14 mouse cellular contexts compared by ENCODE assay signal in genomic region chr10:84230011-84230781, GRCm38 (mm10).
DNase-seq lines count a peak whose midpoint lies in the region; ATAC-seq lines count a peak whose summit lies in the region.
"Had no signal": no experiment of that assay in that cellular context is flagged by ENCODE, and none has a peak within 500 bp of the region (broad histone marks: within the 10 kb centered on the region; RNA-seq: fewer than 3 reads in every experiment).

No protein-coding gene starts in this region.

- 35% methylated on average over 18 of the region's 18 CpGs for WGBS in heart, embryonic 14.5 days
- WGBS in forebrain, embryonic 12.5 days, result 91% methylated on average over 18 of the region's 18 CpGs

- DNase-seq in left cerebral cortex, adult 8-10 months (ENCODE audit: low spot score in 2 of 2), result peak; percentile 25 to 62
- DNase-seq in left cerebral cortex, postnatal 4 days, result no peak
- DNase-seq in adrenal gland, postnatal 25 days, result peak; percentile 43
- peak; percentile 25 to 80 for DNase-seq in left cerebral cortex, postnatal 25 days (ENCODE audit: low spot score in 2 of 2)
- no peak for DNase-seq in ovary, postnatal 10 days (ENCODE audit: low spot score)
- DNase-seq: gastrocnemius, postnatal 14 days; lung, postnatal 4 days; thymus, postnatal 14 days had no signal

- intact Hi-C loops in left cerebral cortex, postnatal 4 days (cut with DNase I), result no loop called here
- intact Hi-C loops in left cerebral cortex, postnatal 25 days (cut with DNase I), result loop anchor here (2.0 kb wide), 1 partner anchor 129 kb away; no protein-coding TSS in a partner anchor

- H3K4me1 ChIP-seq in heart, embryonic 14.5 days (ENCODE audit: control insufficient read depth in 2 of 2, insufficient read depth in 2 of 2, low read length in 2 of 2), result peaks cover 11 to 14% of the 10 kb centered on the region in 2 experiments
- no peaks in the 10 kb centered on the region for H3K4me1 ChIP-seq in forebrain, embryonic 12.5 days
- H3K4me1 ChIP-seq: embryonic facial prominence, embryonic 15.5 days; intestine, embryonic 15.5 days; limb, embryonic 13.5 days had no signal

- H3K4me2 ChIP-seq in heart, embryonic 14.5 days (ENCODE audit: low read length), result peak overlapping the region; percentile 53
- H3K4me2 ChIP-seq in forebrain, embryonic 12.5 days, result no peak overlapping the region
- H3K4me2 ChIP-seq: embryonic facial prominence, embryonic 15.5 days; intestine, embryonic 15.5 days; limb, embryonic 13.5 days had no signal

- peak; percentile 89 for ATAC-seq in heart, embryonic 14.5 days (ENCODE audit: insufficient number of reproducible peaks, insufficient read depth, low FRiP score, low read depth)
- no peak for ATAC-seq in erythroid progenitor cell, adult 5-6 weeks (replicated peaks; ENCODE audit: low FRiP score, poor library complexity, severe bottlenecking)
- ATAC-seq in forebrain, embryonic 12.5 days (ENCODE audit: low FRiP score), result no peak
- ATAC-seq: intestine, embryonic 15.5 days had no signal

- no peaks in the 10 kb centered on the region for H3K27me3 ChIP-seq in heart, embryonic 14.5 days (ENCODE audit: control insufficient read depth, insufficient read depth, low read length)
- H3K27me3 ChIP-seq in forebrain, embryonic 12.5 days, result no peaks in the 10 kb centered on the region
- H3K27me3 ChIP-seq: embryonic facial prominence, embryonic 15.5 days; intestine, embryonic 15.5 days; limb, embryonic 13.5 days had no signal

- no peaks in the 10 kb centered on the region for H3K36me3 ChIP-seq in heart, embryonic 14.5 days (ENCODE audit: control insufficient read depth, insufficient read depth, low read length)
- H3K36me3 ChIP-seq in forebrain, embryonic 12.5 days (replicated peaks), result no peaks in the 10 kb centered on the region
- H3K36me3 ChIP-seq: embryonic facial prominence, embryonic 15.5 days; intestine, embryonic 15.5 days; limb, embryonic 13.5 days had no signal

- H3K4me3 ChIP-seq in heart, embryonic 14.5 days (ENCODE audit: control insufficient read depth in 1 of 2, insufficient read depth in 1 of 2, low read depth in 1 of 2, low read length in 2 of 2), result no peak overlapping the region
- no peak overlapping the region for H3K4me3 ChIP-seq in forebrain, embryonic 12.5 days (replicated peaks)
- H3K4me3 ChIP-seq: embryonic facial prominence, embryonic 15.5 days; intestine, embryonic 15.5 days; limb, embryonic 13.5 days had no signal

- peak overlapping the region; percentile 49; the same call in 1 of the 2 replicates for H3K9ac ChIP-seq in heart, embryonic 14.5 days (ENCODE audit: low read length)
- no peak overlapping the region for H3K9ac ChIP-seq in forebrain, embryonic 12.5 days
- H3K9ac ChIP-seq: embryonic facial prominence, embryonic 15.5 days; intestine, embryonic 15.5 days; limb, embryonic 13.5 days had no signal

- H3K9me3 ChIP-seq in heart, embryonic 14.5 days (ENCODE audit: control insufficient read depth, low read length), result no peaks in the 10 kb centered on the region
- H3K9me3 ChIP-seq in forebrain, embryonic 12.5 days, result no peaks in the 10 kb centered on the region
- H3K9me3 ChIP-seq: embryonic facial prominence, embryonic 15.5 days; intestine, embryonic 15.5 days; limb, embryonic 13.5 days had no signal

- H3K27ac ChIP-seq in heart, embryonic 14.5 days (replicated peaks in 1 of 2; ENCODE audit: control insufficient read depth in 1 of 2, insufficient read depth in 1 of 2, low read depth in 2 of 2, low read length in 2 of 2), result peak overlapping the region; percentile 89 to 93
- H3K27ac ChIP-seq in forebrain, embryonic 12.5 days, result no peak overlapping the region
- H3K27ac ChIP-seq: embryonic facial prominence, embryonic 15.5 days; intestine, embryonic 15.5 days; limb, embryonic 13.5 days had no signal

Comparison
In these comparisons a context has a peak if more than half of its experiments do, and no peak if none do; other contexts are left out.
1. DNase-seq: peak in left cerebral cortex, adult 8-10 months (2 of 2), adrenal gland, postnatal 25 days (single experiment) and left cerebral cortex, postnatal 25 days (2 of 2); none in left cerebral cortex, postnatal 4 days (single experiment) and ovary, postnatal 10 days (single experiment).